ENCODE assay signal across 8 mouse cellular contexts in genomic region chr10:58812210-58813080, GRCm38 (mm10). TPM values are rescaled to one million over a fixed set of nuclear protein-coding genes. Genes with fewer than 3 reads are reported as not detected.
DNase-seq lines count a peak whose midpoint lies in the region; ATAC-seq lines count a peak whose summit lies in the region.

No protein-coding gene starts in this region.

- peak; percentile 77 for DNase-seq in adrenal gland, adult 2 months
- DNase-seq in embryo, embryonic 10 days (ENCODE audit: low spot score) = peak; percentile 92
- DNase-seq in gastrocnemius, postnatal 25 days = peak; percentile 78
- DNase-seq in intestine, embryonic 14.5 days (ENCODE audit: low spot score) = peak; percentile 94
- peak; percentile 68 to 91 for DNase-seq in left cerebral cortex, adult 9 months (ENCODE audit: low spot score in 2 of 2)
- DNase-seq in right cerebral cortex, postnatal 14 days = peak; percentile 95
- DNase-seq in urinary bladder, postnatal 4 days (ENCODE audit: low spot score in 2 of 2) = peak; percentile 79 to 87

- H3K4me1 ChIP-seq in intestine, embryonic 14.5 days (replicated peaks; ENCODE audit: control insufficient read depth, insufficient read depth, low read length) = no peaks in the 10 kb centered on the region
- peaks cover 19% of the 10 kb centered on the region for H3K4me1 ChIP-seq in megakaryocyte, embryonic 14.5 days

- WGBS in intestine, embryonic 14.5 days = under 1% methylated on average over 63 of the region's 63 CpGs

- peak overlapping the region; percentile 49 for H3K4me3 ChIP-seq in intestine, embryonic 14.5 days (ENCODE audit: low read depth, low read length)
- H3K4me3 ChIP-seq in megakaryocyte, embryonic 14.5 days (replicated peaks) = peak overlapping the region; percentile 84

- H3K4me2 ChIP-seq in intestine, embryonic 14.5 days (ENCODE audit: low read length) = peak overlapping the region; percentile 97

- H3K9ac ChIP-seq in intestine, embryonic 14.5 days (ENCODE audit: low read length) = peak overlapping the region; percentile 34; the same call in 1 of the 2 replicates

- H3K36me3 ChIP-seq in intestine, embryonic 14.5 days (ENCODE audit: control insufficient read depth, insufficient read depth, low read length) = no peaks in the 10 kb centered on the region
- no peaks in the 10 kb centered on the region for H3K36me3 ChIP-seq in megakaryocyte, embryonic 14.5 days (replicated peaks; ENCODE audit: low read length)

- H3K27me3 ChIP-seq in intestine, embryonic 14.5 days (replicated peaks; ENCODE audit: control insufficient read depth, insufficient read depth, low read length) = peaks cover 30% of the 10 kb centered on the region
- H3K27me3 ChIP-seq in megakaryocyte, embryonic 14.5 days (replicated peaks) = peaks cover 65% of the 10 kb centered on the region

- ATAC-seq in intestine, embryonic 14.5 days (replicated peaks; ENCODE audit: low FRiP score, low TSS enrichment, low read depth) = peak; percentile 76

- no peak overlapping the region for H3K27ac ChIP-seq in intestine, embryonic 14.5 days (ENCODE audit: low read depth)

- H3K9me3 ChIP-seq in intestine, embryonic 14.5 days (ENCODE audit: control insufficient read depth, low read length) = no peaks in the 10 kb centered on the region
- H3K9me3 ChIP-seq in megakaryocyte, embryonic 14.5 days = no peaks in the 10 kb centered on the region

RNA-seq across cellular contexts. Expression of gene Sh3rf3, which starts 0.7 kb away (rescaled TPM):
- 1 to 10 TPM; 1.0 to 1.9 TPM for total RNA-seq in adrenal gland, adult 2 months (2021)
- 1.8 and 2.5 TPM in 2 replicates for polyA plus RNA-seq in adrenal gland, adult 2 months (2012; rRNA removed)
- total RNA-seq in gastrocnemius, postnatal 25 days (2021) = under 1 TPM; 0.43 to 0.79 TPM
- 0.42 and 0.84 TPM in 2 replicates for polyA plus RNA-seq in intestine, embryonic 14.5 days (2014; fragmentation: Nextera tagmentation; extraction: Ambion mirVana)
- polyA plus RNA-seq in megakaryocyte, embryonic 14.5 days (2012; ENCODE audit: insufficient read depth, low replicate concordance) = not detected in 2 replicates
